19 mouse cellular contexts compared by ENCODE assay signal in genomic region chr3:152168007-152168406, GRCm38 (mm10). TPM values are rescaled to one million over a fixed set of nuclear protein-coding genes. Genes with fewer than 3 reads are reported as not detected.
DNase-seq lines count a peak whose midpoint lies in the region; TF ChIP-seq lines count a peak whose summit lies in the region.
"Had no signal": no experiment of that assay in that cellular context is flagged by ENCODE, and none has a peak within 500 bp of the region (broad histone marks: within the 10 kb centered on the region; RNA-seq: fewer than 3 reads in every experiment).

No protein-coding gene starts in this region.

- no peaks in the 10 kb centered on the region for H3K79me2 ChIP-seq in heart, adult 2 months (replicated peaks; ENCODE audit: control insufficient read depth, insufficient read depth, low read length)

- H3K9ac ChIP-seq in heart, adult 2 months (ENCODE audit: low read depth, low read length) = no peak overlapping the region

- intact Hi-C loops in heart, adult 2 months (cut with DNase I) = loop anchor here (10.0 kb wide), 1 partner anchor 53 kb away; no protein-coding TSS in a partner anchor

- no peak for TF ChIP-seq POLR2A in heart, adult 2 months (IDR thresholded peaks at IDR 0.05; ENCODE audit: insufficient read depth, low read depth, low read length)

- 95% methylated on average over 10 of the region's 10 CpGs for WGBS in heart, adult 2 months
- WGBS in heart, embryonic 10.5 days = 89% methylated on average over 10 of the region's 10 CpGs

- peak; percentile 59 for DNase-seq in heart, adult 11 months
- DNase-seq in heart, adult 2 months = no peak
- DNase-seq in heart, embryonic 10.5 days (ENCODE audit: low spot score) = peak; percentile 55
- no peak for DNase-seq in heart, adult 8-10 months (ENCODE audit: low spot score)
- DNase-seq: adrenal gland, adult 2 months; adrenal gland, adult 8-10 months; adrenal gland, postnatal 10 days; adrenal gland, postnatal 14 days; adrenal gland, postnatal 25 days; adrenal gland, postnatal 36 days; B cell, adult 2 months; cerebellum, adult 11 months; cerebellum, adult 11-12 months; cerebellum, adult 18-20 months had no signal

- no peaks in the 10 kb centered on the region for H3K9me3 ChIP-seq in heart, embryonic 10.5 days
- H3K9me3 ChIP-seq: G1E had no signal

- H3K27me3 ChIP-seq in heart, adult 2 months (ENCODE audit: control insufficient read depth, insufficient read depth, low read length) = no peaks in the 10 kb centered on the region
- 0 out of 2 replicates have a peak, but pooled peaks cover 6% of the 10 kb centered on the region for H3K27me3 ChIP-seq in heart, embryonic 10.5 days (ENCODE audit: insufficient read depth, poor library complexity, severe bottlenecking)
- H3K27me3 ChIP-seq: CH12.LX, Patski had no signal

- no peak for TF ChIP-seq EP300 in heart, adult 2 months (IDR thresholded peaks at IDR 0.05; ENCODE audit: insufficient read depth, low read depth, low read length)

- H3K4me3 ChIP-seq in heart, adult 2 months = no peak overlapping the region
- no peak overlapping the region for H3K4me3 ChIP-seq in heart, embryonic 10.5 days

- H3K4me1 ChIP-seq in heart, adult 2 months (ENCODE audit: control insufficient read depth, insufficient read depth, low read length) = peaks cover 1% of the 10 kb centered on the region; the same call in 1 of the 2 replicates
- H3K4me1 ChIP-seq in heart, embryonic 10.5 days = peaks cover 44% of the 10 kb centered on the region

- H3K36me3 ChIP-seq in heart, adult 2 months (ENCODE audit: control insufficient read depth, insufficient read depth, low read length) = no peaks in the 10 kb centered on the region
- H3K36me3 ChIP-seq in heart, embryonic 10.5 days = no peaks in the 10 kb centered on the region
- H3K36me3 ChIP-seq: G1E had no signal

- H3K27ac ChIP-seq in heart, adult 2 months = no peak overlapping the region
- no peak overlapping the region for H3K27ac ChIP-seq in heart, embryonic 10.5 days

- TF ChIP-seq CTCF in heart, adult 2 months (IDR thresholded peaks at IDR 0.05) = no peak

RNA-seq across cellular contexts. Expression of gene Gipc2, which starts 2.0 kb away (rescaled TPM):
- 1 to 10 TPM; 3.5 to 6.1 TPM for total RNA-seq in heart, adult 2 months (2021)
- 4.8 and 5.2 TPM in 2 replicates for polyA plus RNA-seq in heart, adult 2 months (2012; rRNA removed)
- polyA plus RNA-seq in heart, embryonic 10.5 days (2016; fragmentation: Nextera tagmentation; extraction: Ambion mirVana) = 4.2 and 10.8 TPM in 2 replicates
- total RNA-seq in heart, adult 8-10 months (2022) = 1 to 10 TPM; 3.0 to 4.8 (median 3.4) TPM
- polyA plus RNA-seq: activated CD4-positive, CD25-positive, alpha-beta regulatory T cell, adult 4 months; CD4-positive, CD25-positive, alpha-beta regulatory T cell, adult 4 months; G1E had no signal

RNA-seq across cellular contexts. Expression of gene Dnajb4, which starts 42.1 kb away (rescaled TPM):
- 100 to 1,000 TPM in 1 of 2 experiments, 10 to 100 TPM in 1; 98.4 to 102 TPM for total RNA-seq in heart, adult 2 months (2021)
- polyA plus RNA-seq in heart, adult 2 months (2012; rRNA removed) = 18.1 and 43.8 TPM in 2 replicates
- polyA plus RNA-seq in heart, embryonic 10.5 days (2016; fragmentation: Nextera tagmentation; extraction: Ambion mirVana) = 30.5 and 32.1 TPM in 2 replicates
- total RNA-seq in heart, adult 8-10 months (2022) = 100 to 1,000 TPM in 2 of 4 experiments, 10 to 100 TPM in 2; 88.0 to 125 (median 101) TPM

RNA-seq across cellular contexts. Expression of gene Fubp1, which starts 42.2 kb away (rescaled TPM):
- total RNA-seq in heart, adult 2 months (2021) = 10 to 100 TPM; 54.2 to 58.0 TPM
- polyA plus RNA-seq in heart, adult 2 months (2012; rRNA removed) = 39.4 and 61.3 TPM in 2 replicates
- 179 and 249 TPM in 2 replicates for polyA plus RNA-seq in heart, embryonic 10.5 days (2016; fragmentation: Nextera tagmentation; extraction: Ambion mirVana)
- 10 to 100 TPM; 44.3 to 55.0 (median 52.5) TPM for total RNA-seq in heart, adult 8-10 months (2022)

Comparison
In these comparisons a context has a peak if more than half of its experiments do, and no peak if none do; other contexts are left out.
1. DNase-seq: peak in heart, adult 11 months (single experiment) and heart, embryonic 10.5 days (single experiment); none in heart, adult 2 months (0 of 2) and heart, adult 8-10 months (single experiment).